Mouse (Mus musculus) ES-E14 (cell line): ENCODE data around the gene Tfrc.

ENCODE experiments used
- CHD2 ChIP-seq: IDR thresholded peaks from 2 replicates; pipeline ENCODE4 v1.6.1; 2014; ENCODE audit warnings: mild to moderate bottlenecking, low read depth, low read length, inconsistent platforms
- HCFC1 ChIP-seq: IDR thresholded peaks from 2 replicates; pipeline ENCODE4 v1.6.1; 2012; ENCODE audit warnings: low read length, inconsistent platforms, borderline replicate concordance; ENCODE audit not compliant: insufficient read depth
- MAFK ChIP-seq: IDR thresholded peaks from 2 replicates; pipeline ENCODE4 v1.6.1; 2014; ENCODE audit warnings: mild to moderate bottlenecking, low read depth, low read length, inconsistent platforms; ENCODE audit not compliant: insufficient read depth
- ZC3H11A ChIP-seq: IDR thresholded peaks from 2 replicates; pipeline ENCODE4 v1.6.1; 2012; ENCODE audit warnings: low read depth, mild to moderate bottlenecking, inconsistent platforms, low read length, borderline replicate concordance
- ZNF384 ChIP-seq: IDR thresholded peaks from 2 replicates; pipeline ENCODE4 v1.6.1; 2012; ENCODE audit warnings: low read depth, low read length, inconsistent platforms

GRCm38 (mm10) chr16:32647712-32648111, 39.0 kb downstream of the Tfrc start:
- TF ChIP-seq ZNF384 (no peak), HCFC1 (no peak), CHD2 (no peak), MAFK (no peak), ZC3H11A (no peak)
